Mouse (Mus musculus) layer of hippocampus, adult 9-10 months (tissue): Measurements from ENCODE around the gene Msh4.

Source experiments
- DNase-seq: peaks from one replicate; pipeline ENCODE4 v3.0.0; 2022; ENCODE audit warnings: low spot score

Msh4 gene

DNA sequence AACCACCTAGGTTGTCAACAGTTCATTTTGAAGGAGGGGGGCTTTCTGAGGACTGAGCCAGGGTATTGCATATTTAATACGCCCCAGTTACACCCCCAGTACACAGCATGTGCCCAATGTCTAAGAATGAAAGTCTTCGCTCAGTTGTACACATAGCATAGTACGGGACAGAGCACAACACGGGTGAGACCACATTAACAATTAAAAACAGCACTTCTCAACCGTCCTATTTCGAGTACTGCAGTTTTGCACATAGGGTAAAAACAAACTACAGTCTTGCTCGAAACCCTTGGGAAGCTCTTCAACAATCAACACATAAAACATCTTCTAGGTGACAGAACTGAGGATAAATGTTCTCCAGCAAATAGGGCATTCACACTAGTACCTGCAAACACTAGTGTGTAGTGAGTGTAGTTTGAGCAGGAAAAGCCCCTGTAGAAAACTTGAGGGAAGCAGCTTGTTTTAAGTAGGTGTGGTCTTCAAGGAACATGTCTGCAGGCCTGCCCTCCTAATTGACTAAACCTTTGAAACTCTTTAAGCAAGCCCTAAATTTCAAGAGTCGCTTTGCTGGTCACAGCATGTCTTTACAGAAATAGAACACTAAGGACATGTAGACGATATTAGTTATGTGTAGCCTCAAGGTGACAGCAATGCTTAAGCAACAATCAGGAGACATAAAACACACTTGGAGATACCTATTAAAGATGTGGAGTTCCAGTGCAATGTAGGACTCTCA is at the start of gene Msh4:
Gene Msh4 (minus strand): TSS at position 3 of the 736 bp plus-strand sequence.
- DNase-seq = no peak

DNA sequence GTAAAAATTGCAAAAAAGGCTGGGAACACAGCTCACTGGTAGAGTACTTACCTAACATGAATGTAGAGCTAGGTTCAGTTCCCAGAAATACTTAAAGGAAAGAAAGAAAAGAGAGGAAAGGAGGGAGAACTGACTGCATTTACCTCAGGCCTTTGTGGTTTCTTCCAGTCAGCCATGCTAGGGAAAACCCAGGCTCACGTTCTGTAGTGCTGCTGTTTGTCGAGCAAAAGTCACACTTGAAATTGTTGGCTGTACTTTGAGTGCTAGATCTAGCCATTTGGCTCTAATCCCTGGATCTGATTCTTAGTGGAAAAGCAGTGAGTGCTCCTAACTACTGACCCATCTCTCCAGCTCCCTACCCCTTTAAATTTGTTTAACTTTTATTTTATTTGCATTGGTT is 42.2 kb upstream of the Msh4 start:
- DNase-seq = no peak

DNA sequence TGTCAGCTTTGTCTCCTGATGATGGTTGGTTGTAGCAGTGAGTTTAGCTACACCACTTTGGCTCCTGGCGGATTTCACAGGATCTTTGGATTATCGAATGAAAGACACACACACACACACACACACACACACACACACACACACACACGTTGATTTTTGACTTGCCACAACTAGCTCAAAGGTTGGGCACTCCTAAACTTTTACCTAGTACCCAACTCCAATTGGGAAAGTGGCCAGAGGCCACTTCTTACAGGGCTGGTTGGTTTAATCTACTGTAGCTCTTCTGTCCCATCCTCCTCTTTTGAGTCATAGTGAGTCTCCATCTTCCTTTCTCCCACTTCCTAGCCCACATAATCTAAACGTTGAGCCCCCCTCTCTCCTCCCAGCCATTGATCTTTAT is 41.3 kb upstream of the Msh4 start:
- DNase-seq = no peak

DNA sequence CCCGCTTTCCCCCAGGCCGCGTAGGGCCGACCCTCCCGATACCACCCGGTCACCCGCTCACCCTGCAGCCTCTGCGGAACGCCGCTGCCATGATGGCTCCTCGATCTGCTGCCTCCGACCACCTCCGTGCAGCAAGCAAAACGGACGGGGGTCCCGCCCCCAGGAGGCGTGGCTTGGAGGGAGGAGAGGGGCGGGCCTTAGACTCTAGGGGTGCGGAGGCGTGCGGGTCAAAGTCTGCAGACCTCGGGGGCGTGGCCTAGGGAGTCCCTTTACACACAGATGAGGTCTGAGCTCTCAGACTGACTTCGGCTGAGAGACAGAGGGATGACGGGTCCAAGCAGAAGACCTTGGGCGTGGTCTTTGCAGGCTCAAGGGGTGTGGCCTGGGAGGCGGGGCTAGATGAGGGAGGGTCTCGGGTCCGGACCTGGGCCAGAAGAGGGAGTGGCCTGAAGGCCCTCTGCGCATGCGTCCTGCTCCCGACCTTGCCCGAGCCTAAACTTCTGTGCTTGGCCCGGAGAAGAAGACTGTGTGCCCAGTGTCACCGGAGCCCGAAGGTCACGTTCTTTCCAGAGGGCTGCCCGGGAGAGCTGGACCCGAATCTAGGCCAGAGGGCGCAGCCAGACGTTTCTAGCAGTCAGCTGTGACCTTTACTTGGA is 38.5 kb upstream of the Msh4 start, which contains the start of gene Acadm:
Gene Acadm (minus strand): TSS at position 298 of the 656 bp plus-strand sequence.
- peak; percentile 89 for DNase-seq

DNA sequence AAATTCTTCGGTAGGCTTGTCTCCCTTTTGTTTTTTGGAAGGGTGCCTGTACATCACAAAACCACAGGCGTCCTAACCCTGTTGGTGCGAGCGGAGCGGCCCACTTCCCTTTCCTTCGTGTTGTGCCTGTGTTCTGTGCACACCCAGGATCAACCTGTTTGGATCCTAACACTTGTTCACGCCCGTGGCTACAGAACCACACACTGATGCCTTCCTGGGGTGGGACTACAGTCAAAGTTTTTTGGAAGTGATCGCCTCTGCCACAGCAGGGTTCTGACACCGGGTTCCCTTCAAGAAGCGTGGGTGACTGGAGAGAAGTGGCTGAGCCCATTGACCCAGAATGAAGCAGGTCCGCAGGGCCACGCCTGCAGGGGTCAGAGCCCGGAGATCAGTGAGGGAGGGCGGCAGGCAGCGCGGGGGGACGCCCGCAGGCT is 38.0 kb upstream of the Msh4 start:
- peak; percentile 26 for DNase-seq

DNA sequence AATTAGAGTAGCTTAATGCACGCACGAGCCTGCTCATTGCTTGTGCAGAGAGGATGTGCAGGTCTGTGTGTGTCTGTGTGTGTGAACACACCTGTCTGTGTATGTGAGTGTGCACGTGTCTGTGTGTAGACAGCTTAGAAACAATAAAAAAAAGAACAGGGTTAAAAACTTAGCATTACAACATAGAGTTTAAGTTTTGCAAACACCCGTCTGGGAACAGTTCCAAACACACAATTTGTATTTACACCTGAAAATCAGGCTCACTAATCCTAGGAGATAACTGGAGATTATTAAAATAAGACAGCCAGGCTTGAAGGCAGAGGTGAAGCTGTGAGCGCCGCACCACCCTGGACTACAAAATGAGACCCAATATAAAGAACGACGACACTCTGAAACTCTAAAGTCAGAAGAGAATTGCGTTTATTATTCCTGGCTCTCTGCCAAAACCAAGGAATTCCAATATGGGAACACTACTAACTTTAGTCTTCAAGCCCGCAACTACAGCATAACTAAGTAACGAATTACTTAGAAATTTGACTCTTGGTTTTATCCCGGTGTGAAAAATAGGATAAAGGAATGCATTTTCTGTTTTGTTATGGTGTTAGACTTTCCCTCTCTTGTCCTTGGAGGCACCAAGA is 37.2 kb upstream of the Msh4 start:
- DNase-seq = no peak

DNA sequence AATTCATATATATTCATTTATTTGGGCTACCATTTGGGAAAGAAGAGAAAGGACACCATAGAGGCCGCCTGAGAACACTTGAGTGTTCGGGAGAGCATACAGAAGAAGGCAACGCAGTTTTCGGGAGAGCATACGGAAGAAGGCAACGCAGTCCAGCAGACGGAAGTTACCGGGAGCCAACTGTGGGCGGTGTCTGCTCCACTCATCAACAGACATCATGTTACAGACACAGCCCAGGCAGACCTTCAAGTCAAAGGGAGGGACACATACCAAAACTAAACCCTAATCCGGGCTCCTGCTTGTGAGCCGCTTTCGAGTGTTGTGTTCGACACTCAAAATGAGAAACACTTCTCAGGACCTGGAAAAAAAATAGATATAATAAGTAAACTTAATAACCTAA is 35.7 kb upstream of the Msh4 start:
- DNase-seq = no peak

DNA sequence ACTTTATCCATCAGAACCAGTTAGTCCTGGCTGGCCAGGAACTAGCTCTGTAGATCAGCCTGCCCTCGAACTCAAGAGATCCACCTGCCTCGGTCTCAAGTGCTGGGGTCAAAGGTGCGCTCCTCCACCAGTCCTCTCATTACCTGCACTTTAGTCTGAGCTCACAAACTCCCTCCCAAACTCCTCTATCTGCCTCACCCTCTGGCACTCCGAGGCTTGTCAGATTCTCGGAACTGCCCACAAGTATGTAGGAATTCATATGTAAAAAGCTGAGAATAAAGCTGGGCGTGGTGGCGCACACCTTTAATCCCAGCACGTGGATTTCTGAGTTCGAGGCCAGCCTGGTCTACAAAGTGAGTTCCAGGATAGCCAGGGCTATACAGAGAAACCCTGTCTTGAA is 34.5 kb upstream of the Msh4 start:
- no peak for DNase-seq

DNA sequence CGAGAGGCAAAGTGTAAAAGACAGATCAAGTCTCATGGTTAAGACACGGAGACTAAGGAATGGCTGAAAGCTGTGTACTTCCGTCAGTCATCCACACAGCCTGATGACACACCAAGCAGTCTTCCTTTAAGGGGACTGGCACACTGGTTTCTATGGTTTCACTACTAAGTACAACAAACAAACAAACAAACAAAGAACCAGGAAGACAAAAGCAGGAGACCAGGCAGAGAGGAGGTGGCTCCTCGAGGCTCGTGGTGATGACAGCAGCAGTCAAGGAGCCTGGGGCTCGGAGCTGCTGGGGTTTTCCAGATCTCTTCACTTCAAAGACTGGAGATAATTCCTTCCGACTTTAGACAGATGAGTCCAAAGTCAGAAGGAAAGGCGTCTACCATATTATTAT is 34.1 kb upstream of the Msh4 start:
- no peak for DNase-seq

DNA sequence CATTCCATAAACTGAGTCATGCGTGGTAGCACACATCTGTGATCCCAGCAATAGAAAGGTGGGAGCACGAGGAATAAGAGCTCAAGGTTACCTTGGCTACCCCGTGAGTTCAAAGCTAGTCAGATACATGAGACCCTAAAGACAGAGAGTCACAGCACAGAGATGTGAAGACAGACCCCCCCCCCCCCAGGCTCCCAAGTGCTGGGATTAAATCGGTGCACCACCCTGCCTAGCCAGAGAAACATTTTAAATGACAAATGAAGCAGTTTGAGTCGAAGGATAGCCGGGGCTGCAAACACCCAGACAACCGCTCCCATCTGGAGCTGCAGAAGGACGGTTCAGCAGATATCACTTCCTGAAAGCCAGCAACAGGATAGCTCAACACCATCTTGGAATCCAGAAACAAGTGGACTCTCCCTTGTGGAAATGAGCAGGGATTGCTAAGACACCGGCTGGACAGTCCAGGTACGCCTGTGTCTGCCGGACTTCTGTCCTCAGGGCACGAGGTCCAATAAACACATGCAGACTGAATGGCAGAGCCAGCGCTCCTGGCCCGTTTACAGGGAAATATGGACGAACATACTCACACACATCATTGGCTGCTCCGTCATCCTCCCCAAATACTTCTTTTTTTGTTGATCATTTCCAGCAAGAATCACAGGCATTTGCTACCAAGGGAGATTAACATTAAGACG is 31.3 kb upstream of the Msh4 start:
- no peak for DNase-seq

DNA sequence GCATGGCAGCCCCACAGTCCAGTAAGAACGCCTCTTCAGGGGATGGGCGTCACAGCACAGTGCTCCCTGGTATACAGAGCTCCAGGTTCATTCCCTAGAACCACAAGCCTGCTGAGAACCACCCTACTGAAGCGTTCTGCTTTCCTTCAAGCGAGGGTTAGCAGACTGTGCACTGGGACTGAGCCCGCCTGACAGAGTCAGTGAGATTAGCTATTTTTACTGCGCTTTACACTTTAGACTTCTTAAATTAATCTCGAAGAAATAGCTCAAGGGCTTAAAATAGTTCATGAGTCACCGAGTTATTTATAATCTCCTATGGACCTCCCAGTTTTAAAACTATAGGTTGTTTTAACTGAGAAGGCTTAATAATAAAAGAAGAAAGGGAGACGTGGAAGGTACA is 29.9 kb upstream of the Msh4 start:
- no peak for DNase-seq

DNA sequence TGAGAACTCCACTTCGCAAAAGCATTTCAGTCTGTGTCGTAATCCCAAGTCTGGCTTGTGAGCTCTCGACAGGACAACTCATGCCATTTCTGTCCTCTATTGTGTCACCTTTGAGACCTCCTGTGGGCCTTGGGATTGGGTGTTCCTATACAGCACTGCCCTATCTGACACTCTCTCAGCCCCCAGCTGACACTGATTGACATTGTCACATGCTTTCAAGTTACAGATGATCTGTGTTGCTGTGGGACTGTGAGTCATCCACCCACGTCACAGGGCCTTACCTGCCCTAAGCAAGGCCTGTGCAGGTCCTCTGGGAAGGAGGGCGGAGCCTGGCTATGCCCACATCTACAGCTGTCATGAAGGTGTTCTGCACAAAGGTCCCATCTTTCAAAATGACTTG is 26.5 kb upstream of the Msh4 start:
- no peak for DNase-seq

DNA sequence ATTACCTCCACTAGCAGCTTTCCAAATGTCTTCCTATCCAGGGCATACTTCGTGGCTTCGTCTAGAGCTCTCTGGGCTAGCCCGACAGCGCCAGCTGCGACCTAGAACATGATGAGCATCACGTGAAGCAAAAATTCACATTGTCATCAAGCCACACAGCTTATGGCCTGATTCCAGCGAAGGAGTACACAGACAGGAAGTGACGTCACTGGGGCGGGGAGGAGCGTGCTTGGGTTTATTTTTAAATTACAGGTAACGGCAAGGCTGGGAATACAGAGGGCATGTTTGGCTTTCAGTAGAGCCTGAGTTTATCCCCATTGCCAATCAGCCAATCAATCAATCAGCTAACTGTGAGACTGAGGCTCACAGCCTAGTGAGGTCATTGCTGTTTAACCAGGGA is 23.6 kb upstream of the Msh4 start:
- no peak for DNase-seq

DNA sequence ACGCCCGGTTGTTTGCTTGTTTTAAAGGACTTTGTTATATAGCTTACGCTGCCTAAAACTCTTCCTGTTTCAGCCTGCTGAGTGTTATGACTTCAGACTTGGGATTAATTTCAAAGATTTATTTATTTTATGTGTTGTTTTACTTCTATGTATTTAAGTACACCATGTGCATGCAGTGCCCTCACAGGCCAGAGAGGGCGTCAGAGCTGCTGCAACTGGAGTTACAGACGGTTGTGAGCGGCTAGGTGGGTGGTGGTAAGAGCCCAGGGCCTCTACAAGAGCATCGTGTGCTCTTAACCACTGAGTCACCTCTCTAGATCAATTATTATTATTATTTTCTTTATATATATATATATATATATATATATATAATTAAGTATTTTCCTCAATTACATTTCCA is 20.4 kb upstream of the Msh4 start:
- DNase-seq = no peak

DNA sequence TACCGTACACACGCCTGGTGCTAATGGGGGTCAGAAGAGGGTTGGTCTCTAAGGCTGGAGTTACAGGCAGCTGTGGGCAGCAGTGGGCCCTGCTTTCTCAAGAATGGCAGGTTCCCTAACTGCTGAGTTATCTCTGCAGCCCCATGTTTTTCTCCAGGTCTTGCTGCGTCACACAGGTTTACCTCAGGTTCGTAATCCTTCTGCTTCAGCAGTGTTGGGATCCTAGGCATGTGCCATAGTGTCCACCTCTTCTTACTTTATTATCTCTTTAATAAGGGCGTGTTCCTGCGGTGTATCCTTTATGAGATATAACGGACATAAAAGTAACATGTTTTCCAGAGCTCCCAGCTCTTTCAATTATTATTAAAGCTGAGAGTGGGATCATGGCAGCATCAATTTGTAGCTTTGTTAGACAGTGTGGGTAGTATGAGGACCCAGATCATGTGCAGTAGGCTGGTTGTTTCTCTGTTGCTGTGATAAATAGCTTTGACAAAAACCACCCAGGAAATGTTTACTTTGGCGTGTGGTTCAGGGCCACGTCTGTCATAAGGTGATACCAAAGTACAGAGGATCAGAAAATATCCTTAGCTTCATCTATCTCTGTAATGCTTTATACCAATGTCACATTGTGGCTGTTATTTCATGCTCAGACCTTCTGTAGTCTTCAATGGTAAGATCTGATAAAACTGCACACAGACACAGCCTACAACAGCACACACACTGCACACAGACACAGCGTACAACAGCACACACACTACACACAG is 15.4 kb upstream of the Msh4 start:
- DNase-seq = no peak

DNA sequence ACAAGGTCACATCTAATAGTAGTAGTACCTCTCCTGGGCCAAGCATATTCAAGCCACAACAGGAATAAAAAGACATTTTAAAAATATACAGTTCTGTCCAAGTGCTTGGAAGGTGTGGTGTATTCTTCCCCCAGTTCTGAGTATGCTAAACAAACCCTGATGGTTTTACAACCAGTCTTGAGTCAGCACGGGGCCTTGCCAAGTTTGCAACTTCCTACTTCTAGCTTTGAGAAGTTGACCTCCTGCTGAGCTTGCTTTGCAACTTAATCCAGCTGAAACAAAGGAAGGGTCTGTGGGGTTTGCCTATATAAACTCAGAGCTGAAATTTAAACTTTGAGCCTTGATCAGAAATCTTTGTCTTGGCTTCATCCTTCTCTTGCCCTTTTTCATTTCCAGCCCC is 11.3 kb upstream of the Msh4 start:
- no peak for DNase-seq

DNA sequence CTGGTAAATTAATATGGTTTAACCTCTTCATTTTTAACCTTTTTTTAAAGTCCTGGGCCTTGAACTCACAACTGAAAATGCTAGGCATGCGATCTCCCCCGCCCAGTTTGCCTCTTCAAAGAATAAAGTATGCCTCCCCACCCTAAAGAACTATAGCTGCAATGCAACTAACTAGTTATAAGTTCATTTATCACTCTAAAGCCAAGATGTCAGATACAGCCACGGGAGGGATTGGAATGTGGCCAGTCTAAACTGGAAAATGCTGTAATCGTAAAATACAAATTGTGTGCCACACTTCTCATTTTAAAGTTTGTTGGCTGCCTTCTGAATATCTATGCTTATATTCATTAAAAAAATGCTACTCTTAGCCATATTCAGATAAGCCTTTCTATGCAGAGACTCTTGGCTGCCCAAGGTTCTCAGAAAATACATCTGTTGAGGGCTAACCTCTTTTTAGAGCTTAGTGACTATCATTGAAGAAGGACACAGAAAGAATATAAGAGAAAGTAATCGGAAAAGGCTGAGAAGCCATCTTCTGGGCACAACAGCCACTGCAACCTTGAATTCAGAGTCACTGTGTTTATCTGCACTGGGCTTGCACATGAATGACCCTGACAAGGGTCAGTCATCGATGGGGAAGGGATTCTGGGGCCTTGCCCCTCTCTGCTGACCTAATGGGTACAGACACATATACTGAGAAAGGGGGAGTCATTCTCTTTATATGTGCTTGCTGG is 7.7 kb upstream of the Msh4 start:
- DNase-seq = no peak

DNA sequence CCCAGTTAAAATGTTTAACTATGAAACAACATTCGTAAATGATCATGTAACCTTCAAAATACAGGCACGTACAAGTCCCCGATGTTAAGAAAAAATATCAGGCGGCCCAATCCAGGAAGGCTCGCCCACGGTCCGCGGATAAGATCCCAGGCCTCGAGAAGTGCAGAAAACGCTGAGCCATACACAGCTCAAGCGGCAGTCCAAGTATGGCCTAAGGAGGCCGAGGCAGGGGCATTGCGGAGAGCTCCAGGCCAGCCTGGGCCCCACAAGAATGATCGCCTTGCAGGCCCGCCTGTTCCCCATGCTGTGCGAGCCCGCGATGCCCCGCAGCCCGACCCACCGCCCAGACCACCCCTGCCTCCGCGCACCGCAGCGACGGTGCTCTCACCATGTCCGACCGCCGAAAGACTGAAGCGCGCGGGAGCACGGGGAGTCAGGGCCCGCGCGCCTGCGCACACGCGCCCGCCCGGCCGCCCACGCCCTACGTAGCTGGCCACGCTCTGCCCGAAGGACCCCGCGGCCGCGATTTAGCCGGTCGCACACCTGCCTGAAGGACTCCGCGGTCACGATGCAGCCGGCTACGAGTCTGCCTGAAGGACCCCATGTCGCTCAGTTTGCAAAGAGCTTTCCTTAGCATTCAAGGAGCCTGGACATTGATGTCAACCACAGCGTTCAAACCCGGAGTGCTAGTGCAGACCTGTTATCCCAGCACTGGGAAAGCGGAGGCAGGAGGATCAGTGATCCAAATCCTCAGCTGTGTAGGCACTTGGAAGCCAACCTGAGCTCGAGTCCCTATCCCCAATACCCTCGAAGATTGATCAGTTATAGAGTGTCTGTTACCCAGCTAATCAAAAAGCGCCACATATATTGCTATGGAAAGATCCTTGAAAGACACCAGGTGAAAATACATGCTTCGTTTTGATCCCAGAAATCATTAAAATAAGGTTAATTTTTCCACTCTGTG is 6.9 kb upstream of the Msh4 start, which contains the start of gene Rabggtb:
Gene Rabggtb (minus strand): TSS at position 464 of the 964 bp plus-strand sequence.
- DNase-seq = peak; percentile 75

DNA sequence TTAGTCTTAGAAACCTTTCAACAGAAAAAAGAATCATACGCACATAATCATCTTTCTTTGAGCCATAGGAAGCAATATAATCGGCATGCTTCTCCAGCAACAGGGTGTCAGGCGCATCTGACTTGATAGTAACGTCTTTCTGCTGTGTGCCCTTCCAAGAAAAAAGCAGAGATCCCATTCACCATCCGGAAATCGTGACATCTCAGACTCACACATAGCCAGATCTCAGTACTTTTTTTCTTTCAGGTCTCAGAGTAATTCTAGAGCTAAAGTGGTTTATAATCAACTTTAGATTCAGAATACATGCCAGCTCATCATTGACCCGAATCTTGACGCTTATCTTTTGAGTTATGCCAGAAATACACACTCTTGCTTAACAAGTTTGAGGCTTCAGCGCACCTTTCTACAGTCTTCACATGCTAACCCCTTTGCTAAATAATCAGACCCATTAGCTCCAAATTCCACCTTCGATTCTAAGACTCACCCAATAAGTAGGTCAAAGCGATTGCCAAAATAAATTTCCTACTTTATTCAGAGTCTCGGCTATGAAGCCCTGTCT is 6.0 kb upstream of the Msh4 start:
- DNase-seq = no peak
